ENCODE assay signal across 7 mouse cellular contexts in the genomic region with DNA sequence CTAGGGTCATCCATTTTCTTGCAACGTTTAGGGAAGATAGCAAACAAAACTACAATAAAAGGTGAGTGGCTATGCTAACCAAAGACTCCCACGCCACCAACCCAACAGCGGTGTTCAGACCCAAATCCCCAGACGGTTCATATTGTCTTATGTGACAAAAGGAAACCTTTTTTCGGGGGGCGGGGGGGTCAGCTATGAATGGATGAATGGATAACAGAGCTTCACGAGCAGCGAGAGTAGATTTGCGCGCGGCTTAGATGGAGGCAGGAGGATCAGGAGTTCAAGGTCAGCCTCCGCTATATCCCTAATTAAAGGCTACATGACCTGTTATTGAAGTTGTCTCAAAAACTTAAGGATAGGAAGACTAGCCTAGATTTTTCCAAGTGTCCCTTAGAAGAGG. TPM values are rescaled to one million over a fixed set of nuclear protein-coding genes. Genes with fewer than 3 reads are reported as not detected.
DNase-seq lines count a peak whose midpoint lies in the region; ATAC-seq lines count a peak whose summit lies in the region.

No protein-coding gene starts in this region.

- 0 out of 2 replicates have a peak overlapping the region, but pooled peaks have one; percentile 2 for H3K9ac ChIP-seq in intestine, embryonic 15.5 days
- H3K9ac ChIP-seq in midbrain, embryonic 13.5 days (replicated peaks) = peak overlapping the region; percentile 67; the same call in 1 of the 2 replicates

- no peaks in the 10 kb centered on the region for H3K36me3 ChIP-seq in megakaryocyte, embryonic 14.5 days (replicated peaks; ENCODE audit: low read length)
- H3K36me3 ChIP-seq in intestine, embryonic 15.5 days = no peaks in the 10 kb centered on the region
- H3K36me3 ChIP-seq in midbrain, embryonic 13.5 days = no peaks in the 10 kb centered on the region

- peaks cover 38% of the 10 kb centered on the region for H3K4me1 ChIP-seq in megakaryocyte, embryonic 14.5 days
- peaks cover 6% of the 10 kb centered on the region; the same call in 1 of the 2 replicates for H3K4me1 ChIP-seq in intestine, embryonic 15.5 days (replicated peaks)
- peaks cover 11% of the 10 kb centered on the region; the same call in 1 of the 2 replicates for H3K4me1 ChIP-seq in midbrain, embryonic 13.5 days (replicated peaks)

- no peak overlapping the region for H3K27ac ChIP-seq in intestine, embryonic 15.5 days
- H3K27ac ChIP-seq in midbrain, embryonic 13.5 days = peak overlapping the region; percentile 77; the same call in 1 of the 2 replicates

- no peaks in the 10 kb centered on the region for H3K27me3 ChIP-seq in megakaryocyte, embryonic 14.5 days (replicated peaks)
- no peaks in the 10 kb centered on the region for H3K27me3 ChIP-seq in intestine, embryonic 15.5 days (replicated peaks)
- peaks cover 19% of the 10 kb centered on the region for H3K27me3 ChIP-seq in midbrain, embryonic 13.5 days

- ATAC-seq in megakaryocyte, adult 5-6 weeks (ENCODE audit: poor library complexity, severe bottlenecking) = no peak
- ATAC-seq in intestine, embryonic 15.5 days = no peak
- no peak for ATAC-seq in midbrain, embryonic 13.5 days

- WGBS in intestine, embryonic 15.5 days = 6% methylated on average over 12 of the region's 12 CpGs
- WGBS in midbrain, embryonic 13.5 days = 3% methylated on average over 12 of the region's 12 CpGs

- peak; percentile 78 for DNase-seq in embryo, embryonic 10 days (ENCODE audit: low spot score)
- DNase-seq in adrenal gland, adult 2 months = no peak
- DNase-seq in right cerebral cortex, postnatal 14 days = no peak

- peak overlapping the region; percentile 91 for H3K4me3 ChIP-seq in megakaryocyte, embryonic 14.5 days (replicated peaks)
- H3K4me3 ChIP-seq in intestine, embryonic 15.5 days (replicated peaks) = peak overlapping the region; percentile 55
- peak overlapping the region; percentile 62 for H3K4me3 ChIP-seq in midbrain, embryonic 13.5 days (replicated peaks)

- H3K4me2 ChIP-seq in intestine, embryonic 15.5 days (replicated peaks) = peak overlapping the region; percentile 57
- peak overlapping the region; percentile 52 for H3K4me2 ChIP-seq in midbrain, embryonic 13.5 days (replicated peaks)

- H3K9me3 ChIP-seq in megakaryocyte, embryonic 14.5 days = no peaks in the 10 kb centered on the region
- H3K9me3 ChIP-seq in intestine, embryonic 15.5 days = no peaks in the 10 kb centered on the region
- H3K9me3 ChIP-seq in midbrain, embryonic 13.5 days = no peaks in the 10 kb centered on the region

RNA-seq across cellular contexts. Expression of a gene that starts 6.3 kb away (rescaled TPM):
- 5.4 and 42.9 TPM in 2 replicates for polyA plus RNA-seq in megakaryocyte, embryonic 14.5 days (2012; ENCODE audit: insufficient read depth, low replicate concordance)
- 7.5 and 11.1 TPM in 2 replicates for total RNA-seq in megakaryocyte, adult 5-6 weeks (2015)
- 23.5 and 26.1 TPM in 2 replicates for total RNA-seq in megakaryocyte, adult 5-6 weeks (2017)
- polyA plus RNA-seq in intestine, embryonic 15.5 days (2015; fragmentation: Nextera tagmentation; extraction: Ambion mirVana) = 44.4 and 47.2 TPM in 2 replicates
- 23.9 and 26.4 TPM in 2 replicates for polyA plus RNA-seq in midbrain, embryonic 13.5 days (2015; fragmentation: Nextera tagmentation; extraction: Ambion mirVana)
- 10 to 100 TPM; 28.3 to 37.6 TPM for total RNA-seq in adrenal gland, adult 2 months (2021)
- polyA plus RNA-seq in adrenal gland, adult 2 months (2012; rRNA removed) = 16.6 and 17.1 TPM in 2 replicates

RNA-seq across cellular contexts. Expression of a gene that starts 24.2 kb away (rescaled TPM):
- polyA plus RNA-seq in megakaryocyte, embryonic 14.5 days (2012; ENCODE audit: insufficient read depth, low replicate concordance) = not detected in 2 replicates
- not detected in 2 replicates for total RNA-seq in megakaryocyte, adult 5-6 weeks (2015)
- total RNA-seq in megakaryocyte, adult 5-6 weeks (2017) = not detected in 2 replicates
- not detected in 2 replicates for polyA plus RNA-seq in intestine, embryonic 15.5 days (2015; fragmentation: Nextera tagmentation; extraction: Ambion mirVana)
- polyA plus RNA-seq in midbrain, embryonic 13.5 days (2015; fragmentation: Nextera tagmentation; extraction: Ambion mirVana) = not detected in 2 replicates
- total RNA-seq in adrenal gland, adult 2 months (2021) = not detected
- polyA plus RNA-seq in adrenal gland, adult 2 months (2012; rRNA removed) = not detected in 2 replicates
